10 mouse cellular contexts compared by ENCODE assay signal in the genomic region with DNA sequence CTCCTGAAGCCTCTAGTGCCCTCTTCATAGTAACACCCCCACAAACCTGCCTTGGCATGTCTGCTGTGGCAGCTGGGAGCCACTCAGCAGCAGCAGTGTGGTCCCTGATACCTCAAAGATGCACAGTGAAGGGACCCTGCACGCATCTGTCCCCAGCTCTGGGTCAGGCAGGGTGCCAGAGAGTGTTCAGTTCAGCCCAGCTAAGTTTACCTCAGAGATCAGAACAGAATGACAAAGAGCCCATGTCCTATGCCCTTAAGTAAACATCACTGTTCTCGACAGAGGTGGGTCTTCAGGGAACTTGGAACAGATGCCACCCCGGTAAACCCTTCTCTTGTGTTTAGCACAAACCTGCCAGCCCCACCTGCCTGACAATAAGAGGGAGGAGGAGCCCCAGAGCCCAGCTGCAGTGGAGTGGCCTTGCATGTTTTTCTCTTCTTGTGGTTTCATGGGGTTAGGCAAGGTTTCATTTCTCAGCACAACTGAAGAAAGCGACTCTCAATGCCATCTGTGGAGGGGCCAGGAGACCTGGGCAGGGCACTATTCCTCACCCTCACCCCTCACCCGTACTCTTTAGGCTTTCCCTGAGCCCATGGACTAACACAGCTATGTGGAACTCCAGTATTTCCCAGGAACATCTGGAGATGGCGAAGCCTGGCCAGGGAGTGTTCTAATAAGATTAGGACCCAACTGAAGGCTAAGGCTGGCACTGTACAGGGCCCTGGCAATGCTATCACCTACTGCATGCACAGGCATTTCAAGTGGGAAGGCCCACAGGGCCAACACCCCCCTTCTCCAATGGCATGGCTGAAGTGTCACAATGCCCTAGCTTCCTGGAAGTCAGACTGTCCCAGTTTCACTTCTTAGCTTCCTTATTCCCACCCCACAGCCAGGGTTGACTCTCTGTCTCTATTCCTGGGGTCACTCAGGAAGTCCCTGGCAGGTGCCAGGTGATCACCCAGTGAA.
DNase-seq lines count a peak whose midpoint lies in the region; ATAC-seq and TF ChIP-seq lines count a peak whose summit lies in the region.
"Had no signal": no experiment of that assay in that cellular context is flagged by ENCODE, and none has a peak within 500 bp of the region (broad histone marks: within the 10 kb centered on the region; RNA-seq: fewer than 3 reads in every experiment).

No protein-coding gene starts in this region.

- no peak for TF ChIP-seq POLR2A in kidney, adult 2 months (IDR thresholded peaks at IDR 0.05; ENCODE audit: low read depth, low read length)

- H3K27ac ChIP-seq in liver, embryonic 15.5 days (replicated peaks): peak overlapping the region; percentile 86
- no peak overlapping the region for H3K27ac ChIP-seq in kidney, adult 2 months (ENCODE audit: insufficient read depth, low read depth, low read length)
- H3K27ac ChIP-seq in hindbrain, embryonic 13.5 days: no peak overlapping the region
- H3K27ac ChIP-seq: limb, embryonic 15.5 days had no signal

- 39% methylated on average over 6 of the region's 6 CpGs for WGBS in liver, embryonic 15.5 days (ENCODE audit: insufficient replicate concordance)
- 56% methylated on average over 6 of the region's 6 CpGs for WGBS in kidney, adult 2 months
- WGBS in hindbrain, embryonic 13.5 days: 67% methylated on average over 6 of the region's 6 CpGs

- H3K36me3 ChIP-seq in liver, embryonic 15.5 days (replicated peaks): no peaks in the 10 kb centered on the region
- no peaks in the 10 kb centered on the region for H3K36me3 ChIP-seq in kidney, adult 2 months (ENCODE audit: control insufficient read depth, insufficient read depth, low read length)
- no peaks in the 10 kb centered on the region for H3K36me3 ChIP-seq in hindbrain, embryonic 13.5 days
- H3K36me3 ChIP-seq: limb, embryonic 15.5 days had no signal

- peak overlapping the region; percentile 25 for H3K9ac ChIP-seq in liver, embryonic 15.5 days
- no peak overlapping the region for H3K9ac ChIP-seq in hindbrain, embryonic 13.5 days
- H3K9ac ChIP-seq: limb, embryonic 15.5 days had no signal

- DNase-seq in adrenal gland, adult 2 months: peak; percentile 41
- no peak for DNase-seq in adrenal gland, adult 8-10 months
- peak; percentile 21 for DNase-seq in adrenal gland, postnatal 36 days
- DNase-seq in spleen, postnatal 10 days (ENCODE audit: low spot score in 2 of 2): peak; percentile 65 to 80
- DNase-seq in kidney, adult 2 months: no peak
- DNase-seq in ovary, postnatal 10 days (ENCODE audit: low spot score): no peak
- DNase-seq: gastrocnemius, postnatal 10 days had no signal

- peak; percentile 59 for ATAC-seq in liver, embryonic 15.5 days (ENCODE audit: insufficient read depth)
- ATAC-seq in hindbrain, embryonic 13.5 days (ENCODE audit: low FRiP score): no peak

- peak overlapping the region; percentile 9 for H3K4me2 ChIP-seq in liver, embryonic 15.5 days
- no peak overlapping the region for H3K4me2 ChIP-seq in hindbrain, embryonic 13.5 days
- H3K4me2 ChIP-seq: limb, embryonic 15.5 days had no signal

- no peaks in the 10 kb centered on the region for H3K9me3 ChIP-seq in liver, embryonic 15.5 days (replicated peaks)
- no peaks in the 10 kb centered on the region for H3K9me3 ChIP-seq in hindbrain, embryonic 13.5 days
- H3K9me3 ChIP-seq: limb, embryonic 15.5 days had no signal

- H3K4me1 ChIP-seq in liver, embryonic 15.5 days (replicated peaks): peaks cover 83% of the 10 kb centered on the region
- H3K4me1 ChIP-seq in kidney, adult 2 months (ENCODE audit: control insufficient read depth, insufficient read depth, low read length): no peaks in the 10 kb centered on the region
- no peaks in the 10 kb centered on the region for H3K4me1 ChIP-seq in hindbrain, embryonic 13.5 days (replicated peaks)

- no peak overlapping the region for H3K4me3 ChIP-seq in liver, embryonic 15.5 days (replicated peaks)
- no peak overlapping the region for H3K4me3 ChIP-seq in kidney, adult 2 months (ENCODE audit: insufficient read depth, low read depth, low read length)
- H3K4me3 ChIP-seq in hindbrain, embryonic 13.5 days: no peak overlapping the region
- H3K4me3 ChIP-seq: limb, embryonic 15.5 days had no signal

- no peak for TF ChIP-seq CTCF in kidney, adult 2 months (conservative IDR thresholded peaks at IDR 0.05; ENCODE audit: insufficient read depth, insufficient read length, low read depth, low read length)

- H3K27me3 ChIP-seq in liver, embryonic 15.5 days: no peaks in the 10 kb centered on the region
- no peaks in the 10 kb centered on the region for H3K27me3 ChIP-seq in kidney, adult 2 months (replicated peaks; ENCODE audit: control insufficient read depth, insufficient read depth, low read length)
- no peaks in the 10 kb centered on the region for H3K27me3 ChIP-seq in hindbrain, embryonic 13.5 days
- H3K27me3 ChIP-seq: limb, embryonic 15.5 days had no signal

Comparison
In these comparisons a context has a peak if more than half of its experiments do, and no peak if none do; other contexts are left out.
1. DNase-seq: peak in adrenal gland, adult 2 months (single experiment), adrenal gland, postnatal 36 days (2 of 2) and spleen, postnatal 10 days (2 of 2); none in adrenal gland, adult 8-10 months (single experiment), kidney, adult 2 months (single experiment) and ovary, postnatal 10 days (single experiment).